Mouse (Mus musculus): ENCODE measurements at regions not wholly inside any gene's neighbourhood (a gene's known extent, or its start where the extent isn't known, plus 50 kb on each side); places are given as distances from the start of the nearest gene placed in this dataset.
A peak's percentile ranks its signal among the peaks of the same experiment; 100 is the strongest.

DNA sequence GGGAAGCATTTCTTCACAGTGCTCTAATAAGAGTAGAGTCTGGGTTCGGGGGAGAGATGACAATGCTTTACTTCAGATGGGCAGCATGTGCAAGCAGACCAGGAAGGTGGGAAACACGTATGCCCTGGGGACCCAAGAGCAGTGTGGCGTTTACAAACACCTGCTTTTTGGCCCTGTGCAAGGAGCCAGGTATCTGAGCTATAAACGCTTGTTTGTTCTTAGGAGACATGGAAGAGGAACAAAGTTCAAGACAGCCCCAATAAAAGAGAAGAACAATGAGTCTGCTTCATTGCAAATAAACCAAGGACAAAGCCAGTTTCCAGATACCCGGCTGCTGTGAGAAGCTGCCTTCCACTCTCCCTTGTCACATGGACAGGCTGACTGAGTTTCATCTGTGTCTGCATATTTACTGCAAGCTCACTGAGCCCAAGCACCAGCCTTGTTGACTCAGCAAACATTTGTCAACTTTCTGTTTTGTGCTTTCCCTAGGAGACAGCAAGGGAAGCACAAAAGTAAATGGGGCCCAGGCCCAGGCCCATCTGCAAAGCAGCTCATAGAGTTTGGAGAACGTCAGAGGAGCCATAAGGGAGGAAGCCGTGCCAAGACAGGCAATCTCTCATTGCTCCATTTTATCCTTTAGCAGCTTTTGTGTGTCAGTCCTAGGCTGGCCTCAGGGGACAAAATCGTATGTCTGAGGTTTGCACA lies 136.1 kb upstream of the Cxcl12 start:
- Histone ChIP-seq H3K36me3 (ENCODE audit: insufficient read depth, low read length) (no peaks in the 10 kb centered on the region), H3K27ac (ENCODE audit: low read depth, low read length) (no peak overlapping the region), H3K27me3 (ENCODE audit: insufficient read depth, low read length) (no peaks in the 10 kb centered on the region), H3K9ac (replicated peaks; ENCODE audit: low read length, poor library complexity, severe bottlenecking) (no peak overlapping the region), H3K4me1 (ENCODE audit: insufficient read depth, low read length) (no peaks in the 10 kb centered on the region), H3K9me3 (ENCODE audit: low read length) (no peaks in the 10 kb centered on the region), H3K4me2 (ENCODE audit: low read depth, low read length, poor library complexity, severe bottlenecking) (no peak overlapping the region), H3K4me3 (ENCODE audit: low read depth, low read length) (no peak overlapping the region)
- peak; percentile 26 for DNase-seq (ENCODE audit: low spot score)
- no peak for ATAC-seq (ENCODE audit: low FRiP score)
- TF ChIP-seq CTCF (IDR thresholded peaks at IDR 0.05), result no peak
- WGBS, result 70% methylated on average over 8 of the region's 8 CpGs

DNA sequence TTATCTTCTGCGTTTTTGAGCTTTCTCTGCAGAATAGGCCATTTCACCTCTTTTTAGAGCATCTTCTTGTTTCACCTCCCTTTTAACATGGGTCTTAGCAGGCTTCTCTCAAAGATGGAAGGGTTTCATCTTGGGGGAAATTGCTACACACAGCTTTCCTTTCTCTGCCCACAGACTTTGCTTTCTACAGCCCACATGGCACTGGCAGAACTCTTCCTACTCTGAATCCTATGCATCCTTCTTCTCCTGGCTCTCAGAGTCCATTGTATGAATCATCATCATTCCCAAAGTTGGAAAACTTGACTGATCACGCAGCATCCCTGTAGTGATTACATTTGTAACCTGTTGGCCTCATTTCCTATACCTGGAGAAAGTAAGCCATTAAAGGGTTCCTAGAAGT lies 124.6 kb upstream of the Cxcl12 start:
- no peaks in the 10 kb centered on the region for H3K36me3 ChIP-seq (ENCODE audit: insufficient read depth, low read length)
- no peak overlapping the region for H3K4me2 ChIP-seq (ENCODE audit: low read depth, low read length, poor library complexity, severe bottlenecking)
- no peak for ATAC-seq (ENCODE audit: low FRiP score)
- H3K27ac ChIP-seq (ENCODE audit: low read depth, low read length), result no peak overlapping the region
- WGBS, result 85% methylated on average over 2 of the region's 2 CpGs
- no peaks in the 10 kb centered on the region for H3K27me3 ChIP-seq (ENCODE audit: insufficient read depth, low read length)
- no peak for DNase-seq (ENCODE audit: low spot score)
- no peaks in the 10 kb centered on the region for H3K9me3 ChIP-seq (ENCODE audit: low read length)
- H3K9ac ChIP-seq (replicated peaks; ENCODE audit: low read length, poor library complexity, severe bottlenecking), result no peak overlapping the region
- H3K4me3 ChIP-seq (ENCODE audit: low read depth, low read length), result no peak overlapping the region
- no peak for TF ChIP-seq CTCF (IDR thresholded peaks at IDR 0.05)
- H3K4me1 ChIP-seq (ENCODE audit: insufficient read depth, low read length), result no peaks in the 10 kb centered on the region

DNA sequence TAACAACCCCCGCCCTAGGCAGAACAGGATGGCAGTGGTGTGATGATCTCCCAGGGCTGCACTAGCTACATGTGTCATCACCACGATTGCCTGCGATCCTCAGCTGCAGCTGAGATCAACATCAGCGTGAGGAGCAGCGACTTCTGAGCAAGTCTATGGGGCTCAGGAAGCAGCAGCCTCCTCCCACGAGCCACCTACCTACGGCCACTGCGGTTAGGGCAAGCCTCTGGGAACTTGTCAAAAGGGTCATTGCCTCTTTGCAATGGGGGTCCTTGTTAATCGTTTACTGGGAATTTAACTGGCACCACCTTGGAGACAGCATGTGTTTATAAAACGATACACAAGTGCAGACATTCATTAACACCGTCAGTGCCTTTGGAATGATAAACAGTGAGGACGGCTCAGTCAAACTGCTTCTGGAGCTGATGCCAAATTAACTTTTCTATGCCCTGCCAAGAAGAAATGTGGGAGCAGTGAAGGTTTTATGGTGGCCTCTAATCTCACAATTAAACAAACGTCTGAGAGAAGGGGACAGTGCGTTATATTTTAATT lies 118.8 kb upstream of the Cxcl12 start:
- ATAC-seq (ENCODE audit: low FRiP score) (no peak), DNase-seq (ENCODE audit: low spot score) (no peak)
- Histone ChIP-seq H3K9ac (replicated peaks; ENCODE audit: low read length, poor library complexity, severe bottlenecking) (no peak overlapping the region), H3K27ac (ENCODE audit: low read depth, low read length) (no peak overlapping the region), H3K9me3 (ENCODE audit: low read length) (no peaks in the 10 kb centered on the region), H3K27me3 (ENCODE audit: insufficient read depth, low read length) (no peaks in the 10 kb centered on the region), H3K4me3 (ENCODE audit: low read depth, low read length) (no peak overlapping the region), H3K4me1 (ENCODE audit: insufficient read depth, low read length) (no peaks in the 10 kb centered on the region), H3K36me3 (ENCODE audit: insufficient read depth, low read length) (no peaks in the 10 kb centered on the region), H3K4me2 (ENCODE audit: low read depth, low read length, poor library complexity, severe bottlenecking) (no peak overlapping the region)
- WGBS, result 64% methylated on average over 14 of the region's 14 CpGs
- no peak for TF ChIP-seq CTCF (IDR thresholded peaks at IDR 0.05)

DNA sequence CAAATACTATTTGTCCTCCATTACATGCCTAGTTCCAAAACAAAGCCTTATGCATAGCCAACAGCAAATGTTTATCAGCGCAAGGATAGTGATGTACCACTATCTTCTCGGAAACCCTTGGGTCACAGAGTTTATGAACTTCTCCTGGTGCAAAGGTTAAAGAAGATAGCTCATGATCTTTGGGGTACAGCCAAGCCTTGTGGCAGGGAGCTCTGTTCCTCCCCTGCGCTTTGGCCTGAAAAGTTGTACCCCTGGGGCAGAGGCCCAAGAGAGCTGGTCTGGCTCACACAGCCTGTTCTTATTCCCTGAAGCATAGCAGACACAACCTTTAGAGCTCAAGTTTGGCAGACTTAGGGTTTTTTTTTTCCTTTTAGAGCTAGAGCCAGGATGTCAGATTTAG lies 107.6 kb upstream of the Cxcl12 start:
- no peaks in the 10 kb centered on the region for H3K9me3 ChIP-seq (ENCODE audit: low read length)

DNA sequence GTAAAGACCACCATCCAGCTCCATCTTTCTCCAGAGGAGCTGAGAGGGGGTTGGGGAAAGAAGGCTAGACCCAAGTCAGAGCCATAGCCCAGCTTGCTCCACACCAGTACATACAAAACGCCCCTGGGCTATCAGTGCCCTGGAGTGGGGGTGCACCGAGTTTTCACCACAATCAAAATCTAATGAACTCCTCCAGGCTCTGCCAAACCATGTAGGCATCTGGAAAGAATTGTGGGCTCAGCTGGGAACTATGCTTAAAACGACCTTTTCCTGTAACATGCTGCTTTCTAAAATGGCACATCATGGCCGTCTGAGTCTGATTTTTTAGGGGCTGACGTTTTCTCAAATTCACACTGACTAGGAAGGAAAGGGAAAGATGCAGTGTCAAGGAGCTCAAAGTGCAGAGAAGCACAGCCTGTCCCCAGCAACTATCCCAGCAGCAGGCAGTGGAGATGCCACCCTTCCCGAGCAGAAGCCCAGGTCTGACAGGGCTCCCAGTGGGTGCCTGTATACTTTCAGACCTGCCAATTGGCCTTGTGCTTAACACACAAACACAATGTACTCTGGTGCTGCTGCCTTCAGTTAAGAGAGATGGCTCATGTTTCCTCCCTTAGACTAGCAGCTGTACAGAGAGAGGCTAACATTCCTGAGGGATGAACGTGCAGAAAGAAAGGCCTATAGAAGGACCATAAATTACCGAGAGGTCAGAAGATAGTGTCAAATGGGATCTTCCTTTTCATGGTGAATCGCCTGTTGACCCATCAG lies 100.6 kb upstream of the Cxcl12 start:
- Histone ChIP-seq H3K27ac (ENCODE audit: low read depth, low read length) (no peak overlapping the region), H3K4me2 (ENCODE audit: low read depth, low read length, poor library complexity, severe bottlenecking) (no peak overlapping the region), H3K4me1 (ENCODE audit: insufficient read depth, low read length) (no peaks in the 10 kb centered on the region), H3K36me3 (ENCODE audit: insufficient read depth, low read length) (no peaks in the 10 kb centered on the region), H3K9me3 (ENCODE audit: low read length) (no peaks in the 10 kb centered on the region), H3K27me3 (ENCODE audit: insufficient read depth, low read length) (no peaks in the 10 kb centered on the region), H3K9ac (replicated peaks; ENCODE audit: low read length, poor library complexity, severe bottlenecking) (no peak overlapping the region), H3K4me3 (ENCODE audit: low read depth, low read length) (no peak overlapping the region)
- WGBS, result 76% methylated on average over 9 of the region's 9 CpGs
- TF ChIP-seq CTCF (IDR thresholded peaks at IDR 0.05), result no peak
- DNase-seq (ENCODE audit: low spot score), result no peak
- no peak for ATAC-seq (ENCODE audit: low FRiP score)

More for the DNA sequence above, 107.6 kb upstream of the Cxcl12 start:
- TF ChIP-seq CTCF (IDR thresholded peaks at IDR 0.05), result no peak
- Histone ChIP-seq H3K27ac (ENCODE audit: low read depth, low read length) (no peak overlapping the region), H3K4me2 (ENCODE audit: low read depth, low read length, poor library complexity, severe bottlenecking) (no peak overlapping the region), H3K4me3 (ENCODE audit: low read depth, low read length) (no peak overlapping the region), H3K9ac (replicated peaks; ENCODE audit: low read length, poor library complexity, severe bottlenecking) (no peak overlapping the region), H3K36me3 (ENCODE audit: insufficient read depth, low read length) (no peaks in the 10 kb centered on the region), H3K4me1 (ENCODE audit: insufficient read depth, low read length) (no peaks in the 10 kb centered on the region), H3K27me3 (ENCODE audit: insufficient read depth, low read length) (no peaks in the 10 kb centered on the region)
- WGBS, result 78% methylated on average over 3 of the region's 3 CpGs
- no peak for ATAC-seq (ENCODE audit: low FRiP score)
- DNase-seq (ENCODE audit: low spot score), result peak; percentile 8

DNA sequence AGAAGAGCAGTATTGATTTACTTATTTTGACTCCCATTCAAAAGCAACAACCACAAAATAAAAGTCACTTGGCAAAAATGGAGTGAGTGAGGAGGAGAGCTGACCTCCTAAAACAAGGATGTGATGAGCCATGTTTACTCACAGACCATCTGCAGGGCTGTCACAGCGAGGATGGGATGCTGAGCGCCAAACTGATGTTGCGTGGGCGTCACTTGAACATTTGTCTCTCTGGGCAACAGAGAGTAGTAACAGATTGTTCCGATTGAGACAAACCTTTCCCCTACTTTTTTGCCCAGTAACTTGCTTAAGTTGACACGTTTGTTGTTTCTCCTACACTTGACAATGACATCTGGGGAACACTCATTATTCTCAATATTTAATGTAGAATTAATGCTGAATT lies 97.0 kb upstream of the Cxcl12 start:
- no peak overlapping the region for H3K9ac ChIP-seq (replicated peaks; ENCODE audit: low read length, poor library complexity, severe bottlenecking)
- no peak for ATAC-seq (ENCODE audit: low FRiP score)
- no peak overlapping the region for H3K4me3 ChIP-seq (ENCODE audit: low read depth, low read length)
- WGBS, result 78% methylated on average over 6 of the region's 6 CpGs
- H3K27me3 ChIP-seq (ENCODE audit: insufficient read depth, low read length), result no peaks in the 10 kb centered on the region
- H3K4me1 ChIP-seq (ENCODE audit: insufficient read depth, low read length), result no peaks in the 10 kb centered on the region
- TF ChIP-seq CTCF (IDR thresholded peaks at IDR 0.05), result no peak
- H3K36me3 ChIP-seq (ENCODE audit: insufficient read depth, low read length), result no peaks in the 10 kb centered on the region
- H3K27ac ChIP-seq (ENCODE audit: low read depth, low read length), result no peak overlapping the region
- no peak for DNase-seq (ENCODE audit: low spot score)
- no peak overlapping the region for H3K4me2 ChIP-seq (ENCODE audit: low read depth, low read length, poor library complexity, severe bottlenecking)
- H3K9me3 ChIP-seq (ENCODE audit: low read length), result no peaks in the 10 kb centered on the region
